In genomic region chr11:55991505-55992066, GRCm38 (mm10) we compare ENCODE assay signal across 9 mouse cellular contexts. TPM values are rescaled to one million over a fixed set of nuclear protein-coding genes. Genes with fewer than 3 reads are reported as not detected.
DNase-seq lines count a peak whose midpoint lies in the region; ATAC-seq and TF ChIP-seq lines count a peak whose summit lies in the region.
"Had no signal": no experiment of that assay in that cellular context is flagged by ENCODE, and none has a peak within 500 bp of the region (broad histone marks: within the 10 kb centered on the region; RNA-seq: fewer than 3 reads in every experiment).

No protein-coding gene starts in this region.

- H3K27ac ChIP-seq in heart, postnatal 0 days (ENCODE audit: low read depth): no peak overlapping the region
- H3K27ac ChIP-seq in heart, embryonic 11.5 days (ENCODE audit: low read depth, low read length): no peak overlapping the region
- H3K27ac ChIP-seq in embryonic facial prominence, embryonic 11.5 days (replicated peaks; ENCODE audit: low read depth, low read length): no peak overlapping the region
- no peak overlapping the region for H3K27ac ChIP-seq in olfactory bulb, adult 2 months (ENCODE audit: insufficient read depth, low read depth, low read length)
- H3K27ac ChIP-seq: liver, embryonic 15.5 days had no signal

- WGBS in heart, postnatal 0 days: 6% methylated on average over 8 of the region's 8 CpGs
- WGBS in heart, embryonic 11.5 days (ENCODE audit: insufficient replicate concordance): 11% methylated on average over 8 of the region's 8 CpGs
- WGBS in embryonic facial prominence, embryonic 11.5 days: 13% methylated on average over 8 of the region's 8 CpGs
- 7% methylated on average over 8 of the region's 8 CpGs for WGBS in olfactory bulb, adult 2 months

- TF ChIP-seq POLR2A in olfactory bulb, adult 2 months (IDR thresholded peaks at IDR 0.05; ENCODE audit: insufficient read depth, low read depth, low read length): no peak

- DNase-seq in heart, postnatal 0 days (ENCODE audit: low spot score): peak; percentile 24
- DNase-seq in A20 (ENCODE audit: low read depth, low spot score): peak; percentile 3
- peak; percentile 53 for DNase-seq in adrenal gland, postnatal 10 days
- DNase-seq in embryonic facial prominence, embryonic 11.5 days (ENCODE audit: low spot score): peak; percentile 72
- DNase-seq in left cerebral cortex, postnatal 10 days (ENCODE audit: extremely low spot score in 1 of 2, low spot score in 2 of 2): peak; percentile 31 to 38
- DNase-seq in gastrocnemius, adult 8-10 months (ENCODE audit: low spot score in 2 of 2): no peak

- H3K9ac ChIP-seq in heart, postnatal 0 days (replicated peaks; ENCODE audit: low read depth, low read length): no peak overlapping the region
- no peak overlapping the region for H3K9ac ChIP-seq in heart, embryonic 11.5 days (ENCODE audit: low read depth, low read length)
- no peak overlapping the region for H3K9ac ChIP-seq in embryonic facial prominence, embryonic 11.5 days (replicated peaks; ENCODE audit: low read length)
- H3K9ac ChIP-seq: liver, embryonic 15.5 days had no signal

- H3K4me2 ChIP-seq in heart, postnatal 0 days (ENCODE audit: low read depth, low read length): no peak overlapping the region
- no peak overlapping the region for H3K4me2 ChIP-seq in heart, embryonic 11.5 days
- no peak overlapping the region for H3K4me2 ChIP-seq in embryonic facial prominence, embryonic 11.5 days (ENCODE audit: low read depth, low read length)
- H3K4me2 ChIP-seq: liver, embryonic 15.5 days had no signal

- H3K4me1 ChIP-seq in heart, postnatal 0 days (ENCODE audit: control insufficient read depth, insufficient read depth): no peaks in the 10 kb centered on the region
- no peaks in the 10 kb centered on the region for H3K4me1 ChIP-seq in heart, embryonic 11.5 days (ENCODE audit: control insufficient read depth, insufficient read depth, low read length)
- H3K4me1 ChIP-seq in embryonic facial prominence, embryonic 11.5 days (ENCODE audit: control insufficient read depth, insufficient read depth, low read length): no peaks in the 10 kb centered on the region
- no peaks in the 10 kb centered on the region for H3K4me1 ChIP-seq in olfactory bulb, adult 2 months (ENCODE audit: control insufficient read depth, insufficient read depth, low read length)
- H3K4me1 ChIP-seq: liver, embryonic 15.5 days had no signal

- TF ChIP-seq EP300 in heart, postnatal 0 days (IDR thresholded peaks at IDR 0.05; ENCODE audit: low read depth): no peak

- no peak for ATAC-seq in heart, postnatal 0 days (ENCODE audit: insufficient read depth, low read depth)
- ATAC-seq in heart, embryonic 11.5 days (replicated peaks; ENCODE audit: insufficient number of reproducible peaks, low FRiP score, low TSS enrichment): no peak
- ATAC-seq in embryonic facial prominence, embryonic 11.5 days (replicated peaks; ENCODE audit: insufficient number of reproducible peaks, low FRiP score, low TSS enrichment, low read depth): no peak

- TF ChIP-seq CTCF in heart, postnatal 0 days (IDR thresholded peaks at IDR 0.05; ENCODE audit: low read depth): peak; percentile 88
- TF ChIP-seq CTCF in olfactory bulb, adult 2 months (IDR thresholded peaks at IDR 0.05; ENCODE audit: insufficient read depth, low read depth, low read length): peak; percentile 49

- no peaks in the 10 kb centered on the region for H3K27me3 ChIP-seq in heart, postnatal 0 days (ENCODE audit: control insufficient read depth, insufficient read depth, low read length)
- H3K27me3 ChIP-seq in heart, embryonic 11.5 days (ENCODE audit: control insufficient read depth, insufficient read depth, low read length): peaks cover 2% of the 10 kb centered on the region; the same call in 1 of the 2 replicates
- H3K27me3 ChIP-seq in embryonic facial prominence, embryonic 11.5 days (ENCODE audit: control insufficient read depth, insufficient read depth, low read length): no peaks in the 10 kb centered on the region
- H3K27me3 ChIP-seq: liver, embryonic 15.5 days had no signal

- H3K36me3 ChIP-seq in heart, postnatal 0 days (replicated peaks; ENCODE audit: control insufficient read depth, insufficient read depth, low read length): no peaks in the 10 kb centered on the region
- H3K36me3 ChIP-seq in heart, embryonic 11.5 days (ENCODE audit: control insufficient read depth, insufficient read depth, low read length): no peaks in the 10 kb centered on the region
- no peaks in the 10 kb centered on the region for H3K36me3 ChIP-seq in embryonic facial prominence, embryonic 11.5 days (replicated peaks; ENCODE audit: control insufficient read depth, insufficient read depth, low read depth, low read length)
- H3K36me3 ChIP-seq: liver, embryonic 15.5 days had no signal

- intact Hi-C loops in left cerebral cortex, postnatal 10 days (cut with DNase I): loop anchor here (5.0 kb wide), 1 partner anchor 474 kb away; no protein-coding TSS in a partner anchor

- no peak overlapping the region for H3K4me3 ChIP-seq in heart, postnatal 0 days (ENCODE audit: low read depth, low read length)
- H3K4me3 ChIP-seq in heart, embryonic 11.5 days (ENCODE audit: low read depth, low read length): no peak overlapping the region
- no peak overlapping the region for H3K4me3 ChIP-seq in embryonic facial prominence, embryonic 11.5 days (ENCODE audit: low read depth, low read length)
- no peak overlapping the region for H3K4me3 ChIP-seq in olfactory bulb, adult 2 months (ENCODE audit: insufficient read depth, low read depth, low read length)
- H3K4me3 ChIP-seq: liver, embryonic 15.5 days had no signal

- no peaks in the 10 kb centered on the region for H3K9me3 ChIP-seq in heart, postnatal 0 days (replicated peaks; ENCODE audit: control insufficient read depth, low read length)
- no peaks in the 10 kb centered on the region for H3K9me3 ChIP-seq in heart, embryonic 11.5 days (replicated peaks; ENCODE audit: control insufficient read depth, low read length)
- no peaks in the 10 kb centered on the region for H3K9me3 ChIP-seq in embryonic facial prominence, embryonic 11.5 days (replicated peaks; ENCODE audit: control insufficient read depth, low read length)
- H3K9me3 ChIP-seq: liver, embryonic 15.5 days had no signal

RNA-seq across cellular contexts. Expression of gene Nmur2, which starts 49.2 kb away (rescaled TPM):
- not detected in 2 replicates for total RNA-seq in heart, postnatal 0 days (2014; rRNA removed; ENCODE audit: low replicate concordance)
- not detected in 2 replicates for polyA plus RNA-seq in heart, postnatal 0 days (2015; fragmentation: Nextera tagmentation; extraction: Ambion mirVana)
- polyA plus RNA-seq in heart, embryonic 11.5 days (2014; fragmentation: Nextera tagmentation; extraction: Ambion mirVana): 0.38 TPM in 1 of 2 replicates, not detected in the other
- total RNA-seq in adrenal gland, postnatal 10 days (2021): not detected
- 0.15 TPM in 1 of 2 replicates, not detected in the other for polyA plus RNA-seq in embryonic facial prominence, embryonic 11.5 days (2014; fragmentation: Nextera tagmentation; extraction: Ambion mirVana)
- total RNA-seq in left cerebral cortex, postnatal 10 days (2021): not detected
- polyA plus RNA-seq in olfactory bulb, adult 2 months (2012; ENCODE audit: insufficient read depth, insufficient read length, low replicate concordance, missing spikeins): not detected in 2 replicates
- total RNA-seq in gastrocnemius, adult 8-10 months (2022): not detected
- polyA plus RNA-seq: liver, embryonic 15.5 days had no signal

Comparison
In these comparisons a context has a peak if more than half of its experiments do, and no peak if none do; other contexts are left out.
1. DNase-seq: peak in heart, postnatal 0 days (single experiment), A20 (single experiment), adrenal gland, postnatal 10 days (single experiment), embryonic facial prominence, embryonic 11.5 days (single experiment) and left cerebral cortex, postnatal 10 days (2 of 2); none in gastrocnemius, adult 8-10 months (0 of 2).